8 mouse cellular contexts compared by ENCODE assay signal in the genomic region with DNA sequence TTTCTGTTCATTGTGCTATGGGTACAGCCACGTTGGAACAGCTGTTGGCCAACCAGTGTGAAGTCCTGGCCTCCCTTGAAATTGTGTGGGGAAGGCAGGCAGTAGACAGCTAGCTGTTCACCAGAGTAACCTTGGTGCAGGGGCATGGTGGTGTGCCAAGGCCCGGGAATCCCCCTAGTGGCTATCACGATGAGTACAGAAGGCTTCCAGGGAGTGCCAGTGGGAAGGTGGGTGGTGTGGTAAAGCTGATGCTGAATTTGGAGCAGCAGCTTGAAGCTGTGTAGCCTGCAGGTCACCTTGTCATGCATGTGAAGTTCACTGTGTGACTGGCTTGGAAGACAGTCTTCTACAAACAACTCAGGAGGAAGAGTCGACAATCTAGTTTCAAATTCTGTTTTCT. TPM values are rescaled to one million over a fixed set of nuclear protein-coding genes. Genes with fewer than 3 reads are reported as not detected.
DNase-seq lines count a peak whose midpoint lies in the region; TF ChIP-seq lines count a peak whose summit lies in the region.

No protein-coding gene starts in this region.

- DNase-seq in heart, adult 2 months, result peak; percentile 23 to 26
- DNase-seq in heart, adult 8-10 months (ENCODE audit: low spot score), result no peak
- peak; percentile 40 for DNase-seq in A20 (ENCODE audit: low read depth, low spot score)
- peak; percentile 35 for DNase-seq in adrenal gland, adult 2 months
- DNase-seq in heart, postnatal 10 days, result peak; percentile 48 to 60
- peak; percentile 32 to 58 for DNase-seq in left cerebral cortex, adult 9 months (ENCODE audit: low spot score in 2 of 2)
- DNase-seq in right cerebral cortex, postnatal 10 days (ENCODE audit: low spot score in 2 of 2), result peak; percentile 59 to 63
- no peak for DNase-seq in gastrocnemius, postnatal 4 days (ENCODE audit: low spot score in 2 of 2)

- H3K27me3 ChIP-seq in heart, adult 2 months (ENCODE audit: control insufficient read depth, insufficient read depth, low read length), result no peaks in the 10 kb centered on the region

- no peak for TF ChIP-seq POLR2A in heart, adult 2 months (IDR thresholded peaks at IDR 0.05; ENCODE audit: insufficient read depth, low read depth, low read length)

- no peak for TF ChIP-seq EP300 in heart, adult 2 months (IDR thresholded peaks at IDR 0.05; ENCODE audit: insufficient read depth, low read depth, low read length)

- no peaks in the 10 kb centered on the region for H3K36me3 ChIP-seq in heart, adult 2 months (ENCODE audit: control insufficient read depth, insufficient read depth, low read length)

- intact Hi-C loops in heart, adult 2 months (cut with DNase I), result no loop called here
- intact Hi-C loops in heart, postnatal 10 days (cut with DNase I), result loop anchor here (5.0 kb wide), 1 partner anchor 82 kb away; no protein-coding TSS in a partner anchor

- 29% methylated on average over 4 of the region's 4 CpGs for WGBS in heart, adult 2 months

- H3K27ac ChIP-seq in heart, adult 2 months, result no peak overlapping the region

- H3K4me3 ChIP-seq in heart, adult 2 months, result no peak overlapping the region

- no peaks in the 10 kb centered on the region for H3K79me2 ChIP-seq in heart, adult 2 months (replicated peaks; ENCODE audit: control insufficient read depth, insufficient read depth, low read length)

- TF ChIP-seq CTCF in heart, adult 2 months (IDR thresholded peaks at IDR 0.05), result peak; percentile 55

- H3K4me1 ChIP-seq in heart, adult 2 months (ENCODE audit: control insufficient read depth, insufficient read depth, low read length), result peaks cover 1% of the 10 kb centered on the region; the same call in 1 of the 2 replicates

- H3K9ac ChIP-seq in heart, adult 2 months (ENCODE audit: low read depth, low read length), result no peak overlapping the region

RNA-seq across cellular contexts. Expression of a gene that starts 32.8 kb away (rescaled TPM):
- 1 to 10 TPM; 8.6 to 8.7 TPM for total RNA-seq in heart, adult 2 months (2021)
- polyA plus RNA-seq in heart, adult 2 months (2012; rRNA removed), result 13.5 and 21.8 TPM in 2 replicates
- 1 to 10 TPM; 8.9 to 9.6 (median 9.0) TPM for total RNA-seq in heart, adult 8-10 months (2022)
- 10 to 100 TPM; 21.8 to 23.5 TPM for total RNA-seq in adrenal gland, adult 2 months (2021)
- 23.1 TPM in 2 replicates for polyA plus RNA-seq in adrenal gland, adult 2 months (2012; rRNA removed)
- total RNA-seq in heart, postnatal 10 days (2021), result 10 to 100 TPM in 1 of 2 experiments, 1 to 10 TPM in 1; 9.8 to 11.2 TPM
- total RNA-seq in gastrocnemius, postnatal 4 days (2021), result 1 to 10 TPM; 8.4 to 8.7 TPM

RNA-seq across cellular contexts. Expression of a gene that starts 34.1 kb away (rescaled TPM):
- 10 to 100 TPM; 19.7 to 21.3 TPM for total RNA-seq in heart, adult 2 months (2021)
- 20.9 and 26.9 TPM in 2 replicates for polyA plus RNA-seq in heart, adult 2 months (2012; rRNA removed)
- 10 to 100 TPM; 20.8 to 26.5 (median 23.6) TPM for total RNA-seq in heart, adult 8-10 months (2022)
- 10 to 100 TPM; 32.7 to 39.2 TPM for total RNA-seq in adrenal gland, adult 2 months (2021)
- 18.1 and 22.6 TPM in 2 replicates for polyA plus RNA-seq in adrenal gland, adult 2 months (2012; rRNA removed)
- 10 to 100 TPM; 27.1 to 31.4 TPM for total RNA-seq in heart, postnatal 10 days (2021)
- total RNA-seq in gastrocnemius, postnatal 4 days (2021), result 10 to 100 TPM; 21.9 to 23.7 TPM

Comparison
In these comparisons a context has a peak if more than half of its experiments do, and no peak if none do; other contexts are left out.
1. DNase-seq: peak in heart, adult 2 months (2 of 2), A20 (single experiment), adrenal gland, adult 2 months (single experiment), heart, postnatal 10 days (2 of 2), left cerebral cortex, adult 9 months (2 of 2) and right cerebral cortex, postnatal 10 days (2 of 2); none in heart, adult 8-10 months (single experiment) and gastrocnemius, postnatal 4 days (0 of 2).